Mouse (Mus musculus) mouse trophoblast stem cell (cell line): ENCODE data around the gene Hamp2.

Experiments
- in situ Hi-C, 2 experiments: fragments of 300-500 bp; cut with MseI, MboI; formaldehyde crosslinking; loops; 2 replicates in 1 of 2; 3 replicates in 1 of 2; pipeline ENCODE4 v1.15.1; 2025

Gene Hamp2

DNA sequence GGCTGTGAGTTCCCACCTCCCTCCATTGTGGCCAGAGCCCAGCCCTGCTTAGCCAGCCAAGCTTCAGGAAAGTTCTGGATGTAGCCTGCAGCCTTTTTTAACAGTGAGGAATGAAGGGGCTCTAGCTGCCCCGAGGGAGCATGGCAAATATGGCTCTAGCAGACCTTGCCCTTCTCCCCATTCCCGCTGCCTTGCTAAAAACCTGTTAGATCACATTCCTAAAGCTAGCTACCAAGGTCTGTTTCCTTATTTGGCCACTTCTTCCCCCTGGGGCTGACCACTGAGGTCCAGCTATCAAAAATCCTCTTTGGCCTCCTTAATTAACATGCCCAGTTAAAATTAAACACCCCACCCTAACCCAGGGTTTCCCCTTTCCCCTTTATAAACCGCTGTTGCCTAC is 32.0 kb downstream of the Hamp2 start:
- in situ Hi-C loops: no loop called here

GRCm38 (mm10) chr7:30891746-30892145 is 32.7 kb downstream of the Hamp2 start:
- in situ Hi-C loops: no loop called here

DNA sequence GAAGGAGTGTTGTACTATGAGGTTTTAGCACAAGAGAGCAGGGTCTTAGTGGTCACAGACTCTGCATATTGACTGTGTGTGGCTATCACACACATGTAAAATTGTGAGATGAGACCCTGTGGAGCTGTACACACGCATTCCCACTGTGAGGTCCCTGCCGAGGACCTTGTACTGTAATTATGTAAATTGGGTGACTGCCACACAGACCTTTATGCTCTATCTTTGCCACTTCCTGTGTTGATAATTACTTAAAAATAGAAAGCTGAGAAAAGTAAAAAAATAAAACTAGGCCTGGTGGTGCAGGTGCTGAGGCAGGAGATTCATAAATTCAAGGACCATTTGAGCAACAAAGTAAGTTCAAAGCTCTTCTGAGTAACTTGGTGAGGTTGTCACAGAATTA is 33.8 kb downstream of the Hamp2 start:
- in situ Hi-C loops: no loop called here

- in situ Hi-C loops: no loop called here
Measured at GRCm38 (mm10) chr7:30888786-30889185, 35.7 kb downstream of the Hamp2 start.

- in situ Hi-C loops: no loop called here
Measured at GRCm38 (mm10) chr7:30887568-30888188, 36.8 kb downstream of the Hamp2 start.

- in situ Hi-C loops: no loop called here
Measured at GRCm38 (mm10) chr7:30886852-30887251, 37.6 kb downstream of the Hamp2 start.

DNA sequence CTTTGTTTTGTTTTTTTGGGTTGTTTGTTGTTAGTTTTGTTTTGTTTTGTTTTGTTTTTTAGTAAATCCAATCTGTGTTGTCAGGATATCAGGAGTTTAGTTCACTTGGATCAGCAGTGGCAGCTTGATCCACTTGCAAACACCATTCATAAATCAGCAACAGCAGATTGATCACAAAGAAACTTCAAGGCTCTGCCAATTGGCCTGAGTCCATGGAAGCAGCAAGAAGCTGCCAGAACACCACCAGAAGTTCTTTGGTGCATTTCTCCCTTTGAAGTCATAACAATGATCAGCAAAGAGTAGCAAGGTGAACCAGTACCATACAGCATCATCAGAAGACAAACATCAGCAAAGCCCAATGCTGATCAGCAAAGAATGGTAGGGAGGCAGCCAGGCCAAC is 40.4 kb downstream of the Hamp2 start:
- in situ Hi-C loops: no loop called here

DNA sequence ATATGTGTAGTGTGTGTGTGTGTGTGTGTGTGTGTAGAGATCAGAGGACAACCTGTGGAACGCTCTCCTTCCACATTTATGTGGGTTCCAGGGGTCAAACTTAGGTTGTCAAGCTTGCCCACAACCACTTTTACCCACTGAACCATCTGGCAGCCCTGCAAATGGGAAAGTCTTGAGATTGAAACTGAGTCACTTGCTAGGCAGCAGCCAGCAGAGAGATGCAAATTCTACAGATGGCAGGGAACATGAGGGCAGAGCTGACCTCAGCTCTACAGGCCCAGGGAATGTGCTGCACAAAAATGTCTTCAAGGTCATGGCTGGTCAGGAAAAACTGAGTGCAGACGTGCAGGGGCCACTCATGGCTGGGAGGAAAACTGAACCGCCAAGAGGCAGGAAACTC is 43.1 kb downstream of the Hamp2 start:
- in situ Hi-C loops: no loop called here

DNA sequence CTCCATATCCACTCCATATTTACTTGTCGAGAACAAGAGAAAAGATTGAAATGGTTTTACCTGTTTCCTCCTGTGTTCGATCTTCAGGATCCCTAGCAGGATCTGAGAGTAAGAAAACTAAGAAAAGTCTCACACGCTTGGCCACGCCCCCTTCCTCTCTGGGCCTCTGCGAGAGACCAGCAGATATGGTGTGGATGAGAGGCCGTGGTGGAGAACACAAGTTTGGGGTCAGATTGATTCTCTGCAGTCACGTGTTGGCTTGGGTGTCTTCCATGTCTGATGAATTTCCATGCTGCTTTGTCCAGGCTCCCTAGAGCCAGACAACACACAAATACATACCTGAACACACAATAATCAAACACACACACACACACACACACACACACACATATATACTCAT is 44.3 kb downstream of the Hamp2 start, which contains the start of gene Cd22:
Gene Cd22, minus strand, starts transcription at position 167 of the 400 bp plus-strand sequence.
- in situ Hi-C loops: no loop called here

GRCm38 (mm10) chr7:30878950-30879349 is 45.5 kb downstream of the Hamp2 start:
- in situ Hi-C loops: no loop called here

- in situ Hi-C loops: no loop called here
Measured at GRCm38 (mm10) chr7:30873083-30873482, 51.4 kb downstream of the Hamp2 start.
